Mouse (Mus musculus): Measurements from ENCODE around the gene Gm6509. TPM values are rescaled to one million over a fixed set of nuclear protein-coding genes. Genes with fewer than 3 reads are reported as not detected.
"Not testable (repeated sequence)": the region's sequence is repeated elsewhere in the genome, so short reads cannot be mapped to it uniquely, and the experiment has no call there.

Gm6509 gene
- not detected for polyA plus RNA-seq (2017; shearing (Covaris generic))

- not testable (repeated sequence) for ATAC-seq
Measured at GRCm38 (mm10) chr5:94623679-94624078, at the start of gene Gm6509. Gene Gm6509, plus strand, starts transcription at chr5:94623979.

- ATAC-seq = not testable (repeated sequence)
Measured at GRCm38 (mm10) chr5:94616242-94616641, 7.5 kb upstream of the Gm6509 start, which contains the start of gene Gm3147. Gene Gm3147, minus strand, starts transcription at chr5:94616342.

GRCm38 (mm10) chr5:94648082-94648481 is 24.3 kb downstream of the Gm6509 start, which contains the start of gene Gm6205:
Gene Gm6205, plus strand, starts transcription at chr5:94648382.
- ATAC-seq = not testable (repeated sequence)

Other genes starting within 250 kb of the Gm6509 start
- gene Gm7682, start 178.2 kb upstream of the Gm6509 start, polyA plus RNA-seq (2017; shearing (Covaris generic)) = not detected
- not detected for gene Gm3139, start 97.7 kb upstream of the Gm6509 start, polyA plus RNA-seq (2017; shearing (Covaris generic))
- gene Gm3147, start 7.6 kb upstream of the Gm6509 start, polyA plus RNA-seq (2017; shearing (Covaris generic)) = not detected
- not detected for gene Gm6205, start 24.4 kb downstream of the Gm6509 start, polyA plus RNA-seq (2017; shearing (Covaris generic))
- not detected for gene Gm3183, start 241.5 kb downstream of the Gm6509 start, polyA plus RNA-seq (2017; shearing (Covaris generic))